Mouse (Mus musculus): ENCODE measurements around the gene Vmn1r33.
"Not testable (repeated sequence)": the region's sequence is repeated elsewhere in the genome, so short reads cannot be mapped to it uniquely, and the experiment has no call there.

Gene Vmn1r33

DNA sequence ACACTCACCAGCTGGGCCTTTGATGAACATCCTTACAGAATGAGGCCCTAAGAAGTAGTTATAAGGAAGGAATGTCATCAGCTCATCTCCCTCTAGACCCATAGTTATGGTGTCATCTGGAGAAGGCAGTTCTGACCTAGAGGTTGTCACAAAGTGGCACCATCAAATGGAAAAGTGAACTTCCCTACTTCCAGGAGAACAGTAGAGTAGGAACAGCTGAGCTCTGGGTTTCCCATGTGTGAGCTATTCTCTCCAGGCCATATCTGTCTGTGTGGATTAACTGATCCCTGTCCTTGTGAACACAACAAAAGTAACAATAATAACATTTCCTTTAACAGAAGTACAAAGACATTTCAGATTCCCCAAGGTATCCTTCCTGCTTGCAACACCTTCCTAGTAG is at the start of gene Vmn1r33:
Vmn1r33 (minus strand) TSS at position 101 of the 400 bp plus-strand sequence.
- DNase-seq, result not testable (repeated sequence)

DNA sequence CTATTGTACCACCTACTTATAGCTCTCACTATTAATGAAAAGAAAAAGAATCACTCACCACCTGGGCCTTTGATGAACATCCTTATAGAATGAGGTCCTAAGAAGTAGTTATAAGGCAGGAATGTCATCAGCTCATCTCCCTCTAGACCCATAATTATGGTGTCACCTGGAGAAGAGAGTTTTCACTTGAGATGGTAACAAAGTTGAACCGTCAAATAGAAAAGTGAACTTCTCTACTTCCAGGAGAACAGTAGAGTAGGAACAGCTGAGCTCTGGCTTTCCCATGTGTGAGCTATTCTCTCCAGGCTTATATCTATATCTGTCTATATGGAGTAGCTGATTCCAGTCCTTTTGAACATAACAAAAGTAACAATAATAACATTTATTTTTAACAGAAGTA is 25.7 kb upstream of the Vmn1r33 start, which contains the start of gene Vmn1r34:
Vmn1r34 (minus strand) TSS at position 101 of the 400 bp plus-strand sequence.
- no peak for DNase-seq

DNA sequence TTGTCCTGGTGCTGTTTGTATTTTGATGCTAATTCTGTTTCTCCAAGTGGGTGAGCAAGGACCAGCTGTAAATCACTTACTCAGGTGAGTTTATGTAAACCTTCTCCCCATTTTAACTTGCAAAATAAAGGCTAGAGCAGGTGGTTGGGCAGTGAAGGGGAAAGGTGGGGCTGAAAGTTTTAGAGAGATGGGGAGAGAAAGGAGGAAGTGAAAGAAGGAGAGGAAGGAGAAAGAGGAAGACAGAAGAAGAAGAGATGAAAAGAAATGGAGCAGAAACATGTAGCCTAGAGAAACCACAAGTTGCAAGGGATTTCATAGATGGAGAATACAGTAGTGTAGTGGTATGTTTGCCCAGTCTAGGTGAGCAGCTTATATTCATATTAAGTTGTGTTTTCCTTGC is 22.3 kb downstream of the Vmn1r33 start:
- DNase-seq, result no peak
